Comparison of ENCODE assay signal across 9 mouse cellular contexts in genomic region chr16:32660557-32661321, GRCm38 (mm10). TPM values are rescaled to one million over a fixed set of nuclear protein-coding genes. Genes with fewer than 3 reads are reported as not detected.
DNase-seq lines count a peak whose midpoint lies in the region; ATAC-seq and TF ChIP-seq lines count a peak whose summit lies in the region.
"Had no signal": no experiment of that assay in that cellular context is flagged by ENCODE, and none has a peak within 500 bp of the region (broad histone marks: within the 10 kb centered on the region; RNA-seq: fewer than 3 reads in every experiment).

No protein-coding gene starts in this region.

- H3K27me3 ChIP-seq in hindbrain, postnatal 0 days (ENCODE audit: insufficient read depth, low read length): no peaks in the 10 kb centered on the region
- H3K27me3 ChIP-seq in midbrain, embryonic 10.5 days (ENCODE audit: low read depth, poor library complexity, severe bottlenecking): no peaks in the 10 kb centered on the region

- DNase-seq in gastrocnemius, adult 18-20 months (ENCODE audit: low spot score): peak; percentile 85
- no peak for DNase-seq in gastrocnemius, postnatal 4 days (ENCODE audit: low spot score in 2 of 2)
- DNase-seq in cerebellum, adult 9-11 months: peak; percentile 89
- DNase-seq in gastrocnemius, postnatal 14 days: peak; percentile 78
- DNase-seq in hindbrain, postnatal 0 days (ENCODE audit: low spot score): peak; percentile 89
- DNase-seq in left cerebral cortex, adult 2 months (ENCODE audit: extremely low spot score in 1 of 2, low spot score in 2 of 2): peak; percentile 61 to 62
- DNase-seq in midbrain, embryonic 10.5 days (ENCODE audit: low spot score): no peak
- peak; percentile 62 for DNase-seq in testis, postnatal 14 days (ENCODE audit: low spot score)

- H3K4me1 ChIP-seq in hindbrain, postnatal 0 days (ENCODE audit: insufficient read depth, low read length): peaks cover 54% of the 10 kb centered on the region
- H3K4me1 ChIP-seq in midbrain, embryonic 10.5 days: peaks cover 81% of the 10 kb centered on the region

- intact Hi-C loops in gastrocnemius, postnatal 14 days (cut with DNase I; ENCODE audit: low total_unique reads): no loop called here
- intact Hi-C loops in left cerebral cortex, adult 2 months (cut with DNase I): no loop called here

- H3K4me3 ChIP-seq in hindbrain, postnatal 0 days (ENCODE audit: low read length): peak overlapping the region; percentile 26
- H3K4me3 ChIP-seq in left cerebral cortex, adult 2 months: peak overlapping the region; percentile 65
- peak overlapping the region; percentile 16; the same call in 1 of the 2 replicates for H3K4me3 ChIP-seq in midbrain, embryonic 10.5 days
- H3K4me3 ChIP-seq: erythroblast, embryonic 14.5 days had no signal

- 17% methylated on average over 10 of the region's 10 CpGs for WGBS in hindbrain, postnatal 0 days
- WGBS in midbrain, embryonic 10.5 days: 41% methylated on average over 10 of the region's 10 CpGs

- H3K9ac ChIP-seq in hindbrain, postnatal 0 days (replicated peaks; ENCODE audit: low read length): peak overlapping the region; percentile 39

- TF ChIP-seq CTCF in hindbrain, postnatal 0 days (IDR thresholded peaks at IDR 0.05; ENCODE audit: low read depth): no peak
- TF ChIP-seq CTCF in left cerebral cortex, adult 2 months (IDR thresholded peaks at IDR 0.05): no peak

- peak overlapping the region; percentile 82 for H3K27ac ChIP-seq in hindbrain, postnatal 0 days
- H3K27ac ChIP-seq in left cerebral cortex, adult 2 months: peak overlapping the region; percentile 86
- H3K27ac ChIP-seq in midbrain, embryonic 10.5 days (replicated peaks): peak overlapping the region; percentile 85

- no peaks in the 10 kb centered on the region for H3K9me3 ChIP-seq in hindbrain, postnatal 0 days (ENCODE audit: low read length)
- H3K9me3 ChIP-seq in midbrain, embryonic 10.5 days (replicated peaks): no peaks in the 10 kb centered on the region

- H3K36me3 ChIP-seq in hindbrain, postnatal 0 days (ENCODE audit: insufficient read depth, low read length): no peaks in the 10 kb centered on the region
- H3K36me3 ChIP-seq in midbrain, embryonic 10.5 days: peaks cover 7% of the 10 kb centered on the region

- ATAC-seq in hindbrain, postnatal 0 days: peak; percentile 75

- peak overlapping the region; percentile 63 for H3K4me2 ChIP-seq in hindbrain, postnatal 0 days (ENCODE audit: low read depth, low read length)

RNA-seq across cellular contexts. Expression of gene Tnk2, which starts 17.1 kb away (rescaled TPM):
- total RNA-seq in gastrocnemius, adult 18-20 months (2021): 10 to 100 TPM; 44.9 to 46.5 TPM
- 10 to 100 TPM; 79.9 to 82.7 TPM for total RNA-seq in gastrocnemius, postnatal 4 days (2021)
- 10 to 100 TPM; 34.6 to 42.8 TPM for total RNA-seq in gastrocnemius, postnatal 14 days (2021)
- 78.2 and 90.5 TPM in 2 replicates for total RNA-seq in hindbrain, postnatal 0 days (2014; rRNA removed)
- 18.6 and 19.2 TPM in 2 replicates for polyA plus RNA-seq in hindbrain, postnatal 0 days (2015; fragmentation: Nextera tagmentation; extraction: Ambion mirVana)
- 100 to 1,000 TPM; 239 to 244 TPM for total RNA-seq in left cerebral cortex, adult 2 months (2021)
- 8.4 and 9.8 TPM in 2 replicates for polyA plus RNA-seq in midbrain, embryonic 10.5 days (2016; fragmentation: Nextera tagmentation; extraction: Ambion mirVana)

RNA-seq across cellular contexts. Expression of gene Tfrc, which starts 52.0 kb away (rescaled TPM):
- 10 to 100 TPM; 51.9 to 58.7 TPM for total RNA-seq in gastrocnemius, adult 18-20 months (2021)
- 100 to 1,000 TPM in 1 of 2 experiments, 10 to 100 TPM in 1; 83.5 to 124 TPM for total RNA-seq in gastrocnemius, postnatal 4 days (2021)
- total RNA-seq in gastrocnemius, postnatal 14 days (2021): 100 to 1,000 TPM; 285 to 408 TPM
- total RNA-seq in hindbrain, postnatal 0 days (2014; rRNA removed): 51.9 and 56.3 TPM in 2 replicates
- polyA plus RNA-seq in hindbrain, postnatal 0 days (2015; fragmentation: Nextera tagmentation; extraction: Ambion mirVana): 38.3 and 40.0 TPM in 2 replicates
- 10 to 100 TPM; 68.3 to 85.0 TPM for total RNA-seq in left cerebral cortex, adult 2 months (2021)
- polyA plus RNA-seq in midbrain, embryonic 10.5 days (2016; fragmentation: Nextera tagmentation; extraction: Ambion mirVana): 68.7 and 71.9 TPM in 2 replicates

Comparison
In these comparisons a context has a peak if more than half of its experiments do, and no peak if none do; other contexts are left out.
1. DNase-seq: peak in gastrocnemius, adult 18-20 months (single experiment), cerebellum, adult 9-11 months (single experiment), gastrocnemius, postnatal 14 days (single experiment), hindbrain, postnatal 0 days (single experiment), left cerebral cortex, adult 2 months (2 of 2) and testis, postnatal 14 days (single experiment); none in gastrocnemius, postnatal 4 days (0 of 2) and midbrain, embryonic 10.5 days (single experiment).
2. Peak in every context shown above with its lines, with median percentiles within 50 percentile points of each other: H3K27ac ChIP-seq and H3K4me3 ChIP-seq.